Mouse (Mus musculus): ENCODE measurements around the gene Fastkd2. TPM values are rescaled to one million over a fixed set of nuclear protein-coding genes. Genes with fewer than 3 reads are reported as not detected.

Gene Fastkd2
- polyA plus RNA-seq, 1 experiment from 2014 or later: 74.4 TPM

DNA sequence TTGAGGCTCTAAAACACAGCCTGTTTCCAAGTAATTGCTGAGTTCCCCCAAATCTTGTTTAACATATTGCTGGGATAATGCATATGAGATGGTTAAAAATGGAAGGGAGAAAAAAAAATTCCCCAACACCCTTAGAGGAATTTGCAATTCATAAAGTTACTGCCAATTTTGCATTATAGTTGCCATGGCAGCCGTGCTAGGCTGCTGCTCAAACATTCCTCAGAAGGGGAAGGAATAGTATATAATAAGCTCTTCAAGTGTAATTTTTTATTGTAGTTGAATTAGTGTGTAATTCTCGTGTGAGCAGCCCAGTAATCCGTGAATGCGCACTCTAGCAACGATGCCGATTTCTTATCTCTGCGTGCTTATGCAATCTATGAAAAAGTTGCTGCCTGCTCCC is 39.9 kb downstream of the Fastkd2 start:
- WGBS: 92% methylated on average over 7 of the region's 7 CpGs
- Histone ChIP-seq H3K27me3 (ENCODE audit: low read depth, poor library complexity, severe bottlenecking) (no peaks in the 10 kb centered on the region), H3K4me3 (no peak overlapping the region), H3K9me3 (replicated peaks) (no peaks in the 10 kb centered on the region; the same call in 1 of the 2 replicates), H3K36me3 (no peaks in the 10 kb centered on the region), H3K27ac (replicated peaks) (no peak overlapping the region), H3K4me1 (peaks cover 20% of the 10 kb centered on the region)
- no peak for DNase-seq (ENCODE audit: low spot score)

DNA sequence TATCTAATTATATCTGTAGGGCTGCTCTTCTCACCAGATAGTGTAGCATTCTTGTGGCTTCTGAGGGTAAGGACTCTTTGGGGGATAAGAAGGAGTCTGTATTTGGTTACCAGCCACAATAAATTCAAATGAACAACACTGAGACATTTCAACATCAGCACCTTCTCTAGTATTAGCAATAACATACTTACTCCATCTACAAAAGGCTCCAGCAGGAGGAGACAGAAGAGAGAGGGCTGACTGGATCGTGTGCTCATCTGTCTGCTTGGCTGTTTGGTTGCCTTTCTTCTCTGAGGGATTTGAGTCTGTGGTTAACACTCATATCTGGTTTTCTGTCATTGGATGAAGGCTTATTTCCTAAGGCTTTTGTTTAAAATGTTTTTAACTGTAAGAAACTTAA is 46.0 kb downstream of the Fastkd2 start:
- Histone ChIP-seq H3K27me3 (ENCODE audit: low read depth, poor library complexity, severe bottlenecking) (no peaks in the 10 kb centered on the region), H3K27ac (replicated peaks) (no peak overlapping the region), H3K36me3 (no peaks in the 10 kb centered on the region), H3K4me1 (no peaks in the 10 kb centered on the region), H3K4me3 (no peak overlapping the region), H3K9me3 (replicated peaks) (no peaks in the 10 kb centered on the region; the same call in 1 of the 2 replicates)
- no peak for DNase-seq (ENCODE audit: low spot score)
- 61% methylated on average over 1 of the region's 1 CpGs for WGBS

DNA sequence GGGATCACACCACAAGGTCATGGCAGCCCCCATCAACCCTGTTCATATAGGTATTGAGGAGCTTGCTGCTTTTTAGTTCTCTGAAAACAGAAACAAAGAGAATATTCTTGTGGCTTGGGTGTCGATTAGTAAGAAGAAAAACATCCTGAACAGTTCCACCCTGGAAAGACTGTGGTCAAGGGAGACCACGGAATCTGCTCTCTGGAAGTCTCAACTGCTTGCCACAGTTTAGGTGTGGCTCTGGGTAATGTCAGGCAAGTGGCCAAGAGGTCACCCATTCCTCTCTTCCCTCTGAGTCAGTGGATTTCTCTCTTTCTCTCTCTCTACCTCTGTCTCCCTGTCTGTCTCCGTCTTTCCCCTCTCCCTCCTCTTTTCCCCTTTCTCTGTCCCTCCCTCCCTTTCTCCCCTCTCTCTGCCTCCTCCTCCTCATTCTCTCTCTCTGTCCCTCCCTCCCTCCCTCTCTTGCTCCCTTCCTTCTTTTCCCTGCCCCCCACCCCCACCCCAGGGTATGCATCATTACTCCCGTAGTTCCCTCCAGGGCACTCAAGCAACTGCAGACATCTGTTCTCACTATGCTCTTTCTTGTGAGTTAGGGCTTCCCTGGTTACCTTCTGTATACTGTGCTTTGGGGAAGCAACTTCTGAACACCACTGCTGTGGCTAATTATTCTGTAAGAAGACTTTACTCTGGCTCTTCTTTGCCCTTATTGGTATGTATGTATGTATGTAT is 46.7 kb downstream of the Fastkd2 start:
- H3K36me3 ChIP-seq: no peaks in the 10 kb centered on the region
- no peak overlapping the region for H3K4me3 ChIP-seq
- WGBS: 70% methylated on average over 4 of the region's 4 CpGs
- H3K9me3 ChIP-seq (replicated peaks): no peaks in the 10 kb centered on the region
- H3K27me3 ChIP-seq (ENCODE audit: low read depth, poor library complexity, severe bottlenecking): no peaks in the 10 kb centered on the region
- no peak overlapping the region for H3K27ac ChIP-seq (replicated peaks)
- no peak for DNase-seq (ENCODE audit: low spot score)
- no peaks in the 10 kb centered on the region for H3K4me1 ChIP-seq

DNA sequence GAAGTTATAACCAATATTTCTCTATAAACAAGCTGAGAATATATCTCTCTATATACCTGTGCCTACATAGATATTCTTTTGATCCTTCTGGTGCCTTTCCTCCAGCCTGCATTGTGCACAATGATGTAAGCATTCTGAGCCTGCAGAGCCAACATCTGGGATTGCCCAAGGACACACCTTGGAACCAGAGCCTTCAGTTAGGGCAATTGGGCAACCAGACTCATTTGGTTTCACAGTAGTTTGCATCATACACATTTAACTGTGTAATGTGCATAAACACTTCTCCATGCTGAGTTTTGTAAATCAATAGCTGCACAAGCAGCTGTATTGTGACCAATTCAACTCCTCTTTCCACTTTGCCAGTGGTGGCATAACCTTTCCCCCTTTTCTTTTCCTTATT is 63.9 kb downstream of the Fastkd2 start:
- Histone ChIP-seq H3K36me3 (no peaks in the 10 kb centered on the region), H3K9me3 (replicated peaks) (no peaks in the 10 kb centered on the region), H3K27me3 (ENCODE audit: low read depth, poor library complexity, severe bottlenecking) (no peaks in the 10 kb centered on the region), H3K4me1 (no peaks in the 10 kb centered on the region), H3K4me3 (no peak overlapping the region), H3K27ac (replicated peaks) (no peak overlapping the region)
- no peak for DNase-seq (ENCODE audit: low spot score)

Other genes starting within 250 kb of the Fastkd2 start
- gene Gm39653, start 114.6 kb upstream of the Fastkd2 start, polyA plus RNA-seq (2016; fragmentation: Nextera tagmentation; extraction: Ambion mirVana): not detected in 2 replicates
- not detected in 2 replicates for gene Dytn, start 43.7 kb upstream of the Fastkd2 start, polyA plus RNA-seq (2016; fragmentation: Nextera tagmentation; extraction: Ambion mirVana)
- gene Mdh1b, start 296 bp upstream of the Fastkd2 start, polyA plus RNA-seq (2016; fragmentation: Nextera tagmentation; extraction: Ambion mirVana): 0.09 and 0.22 TPM in 2 replicates
- 0.12 and 0.27 TPM in 2 replicates for gene 4933402D24Rik, start 38.7 kb downstream of the Fastkd2 start, polyA plus RNA-seq (2016; fragmentation: Nextera tagmentation; extraction: Ambion mirVana)

All from midbrain, embryonic 10.5 days (tissue).